Mouse (Mus musculus) small intestine, adult 2 months (tissue): ENCODE results near the gene Vmn2r124.
"Not testable (repeated sequence)": the region's sequence is repeated elsewhere in the genome, so short reads cannot be mapped to it uniquely, and the experiment has no call there.

ENCODE experiments used
- CTCF ChIP-seq: fragments of 200-500 bp; IDR thresholded peaks from 2 replicates; pipeline ENCODE4 v1.5.1; 2012; ENCODE audit warnings: low read depth, mild to moderate bottlenecking, control low read depth, inconsistent platforms, low read length, moderate library complexity, mixed read lengths; ENCODE audit not compliant: insufficient replicate concordance, insufficient read length; ENCODE audit errors: extremely low read depth
- POLR2A ChIP-seq: fragments of 200-500 bp; IDR thresholded peaks from 2 replicates; pipeline ENCODE4 v1.6.1; 2012; ENCODE audit warnings: low read depth, mild to moderate bottlenecking, control low read depth, inconsistent platforms, low read length, moderate library complexity

DNA sequence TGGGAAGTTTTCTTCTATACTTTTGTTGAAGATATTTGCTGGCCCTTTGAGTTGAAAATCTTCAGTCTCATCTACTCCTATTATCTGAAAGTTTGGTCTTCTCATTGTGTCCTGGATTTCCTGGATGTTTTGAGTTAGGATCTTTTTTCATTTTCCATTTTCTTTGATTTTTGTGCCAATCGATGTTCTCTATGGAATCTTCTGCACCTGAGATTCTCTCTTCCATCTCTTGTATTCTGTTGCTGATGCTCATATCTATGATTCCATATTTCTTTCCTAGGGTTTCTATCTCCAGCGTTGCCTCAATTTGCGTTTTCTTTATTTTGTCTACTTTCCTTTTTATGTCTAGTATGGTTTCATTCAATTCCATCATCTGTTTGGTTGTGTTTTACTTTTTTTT is 53.0 kb downstream of the Vmn2r124 start:
- not testable (repeated sequence) for TF ChIP-seq CTCF, POLR2A
